Mouse (Mus musculus) heart, postnatal 0 days (tissue): ENCODE measurements around the gene Arhgap8.

Experiments
- CTCF ChIP-seq: IDR thresholded peaks from 2 replicates; pipeline ENCODE4 v1.5.1; 2016; ENCODE audit warnings: antibody characterized with exemption, control low read depth, low read depth
- EP300 ChIP-seq: IDR thresholded peaks from 2 replicates; pipeline ENCODE4 v1.6.1; 2016; ENCODE audit warnings: antibody characterized with exemption, low read depth

GRCm38 (mm10) chr15:84696021-84696420, 23.8 kb upstream of the Arhgap8 start:
- TF ChIP-seq CTCF (no peak), EP300 (no peak)
